Mouse (Mus musculus) gastrocnemius, adult 8-10 months (tissue): Measurements from ENCODE around the gene Procr. TPM values are rescaled to one million over a fixed set of nuclear protein-coding genes. Genes with fewer than 3 reads are reported as not detected.
A peak's percentile ranks its signal among the peaks of the same experiment; 100 is the strongest.

Experiments
- DNase-seq, 2 experiments: peaks; one replicate each; pipeline ENCODE4 v3.0.0; 2022; ENCODE audit warnings: low spot score in 2 of 2
- total RNA-seq, 4 experiments: library from RNA; stranded (reverse); gene quantifications; 2 replicates each; pipeline ENCODE4 v1.2.4; 2022

Procr gene
- total RNA-seq, 4 experiments from 2014 or later: 5.1 to 10.2 (median 7.5) TPM

DNA sequence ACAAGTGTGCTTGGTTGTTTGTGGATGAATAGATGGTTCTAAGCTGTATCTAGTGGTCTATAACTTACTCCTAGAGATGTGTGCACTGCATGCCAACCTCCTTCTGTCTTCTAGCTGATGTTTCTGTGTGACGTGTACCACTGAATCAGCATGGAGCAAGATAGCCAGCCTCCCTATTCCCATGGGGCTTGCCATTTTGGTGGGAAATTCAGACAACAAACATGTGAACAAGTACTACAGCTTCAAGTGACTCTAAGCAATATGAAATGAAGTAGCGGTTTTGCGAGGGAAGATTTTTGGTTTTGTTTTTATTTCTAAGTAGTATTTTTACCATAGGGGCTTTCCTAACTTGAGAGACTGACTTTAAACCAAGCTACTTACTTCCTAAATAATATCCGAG, 1.5 kb upstream of the Procr start:
- DNase-seq: no peak

GRCm38 (mm10) chr2:155755746-155756145, 4.8 kb downstream of the Procr start:
- peak in 1 of 2 experiments; percentile 33 for DNase-seq

- no peak for DNase-seq
Measured at GRCm38 (mm10) chr2:155756855-155757566, 6.1 kb downstream of the Procr start.

GRCm38 (mm10) chr2:155764679-155765418, 13.9 kb downstream of the Procr start:
- peak; percentile 19 for DNase-seq

GRCm38 (mm10) chr2:155773664-155774063, 22.7 kb downstream of the Procr start:
- DNase-seq: no peak

GRCm38 (mm10) chr2:155774261-155774926, 23.5 kb downstream of the Procr start:
- DNase-seq: no peak

DNA sequence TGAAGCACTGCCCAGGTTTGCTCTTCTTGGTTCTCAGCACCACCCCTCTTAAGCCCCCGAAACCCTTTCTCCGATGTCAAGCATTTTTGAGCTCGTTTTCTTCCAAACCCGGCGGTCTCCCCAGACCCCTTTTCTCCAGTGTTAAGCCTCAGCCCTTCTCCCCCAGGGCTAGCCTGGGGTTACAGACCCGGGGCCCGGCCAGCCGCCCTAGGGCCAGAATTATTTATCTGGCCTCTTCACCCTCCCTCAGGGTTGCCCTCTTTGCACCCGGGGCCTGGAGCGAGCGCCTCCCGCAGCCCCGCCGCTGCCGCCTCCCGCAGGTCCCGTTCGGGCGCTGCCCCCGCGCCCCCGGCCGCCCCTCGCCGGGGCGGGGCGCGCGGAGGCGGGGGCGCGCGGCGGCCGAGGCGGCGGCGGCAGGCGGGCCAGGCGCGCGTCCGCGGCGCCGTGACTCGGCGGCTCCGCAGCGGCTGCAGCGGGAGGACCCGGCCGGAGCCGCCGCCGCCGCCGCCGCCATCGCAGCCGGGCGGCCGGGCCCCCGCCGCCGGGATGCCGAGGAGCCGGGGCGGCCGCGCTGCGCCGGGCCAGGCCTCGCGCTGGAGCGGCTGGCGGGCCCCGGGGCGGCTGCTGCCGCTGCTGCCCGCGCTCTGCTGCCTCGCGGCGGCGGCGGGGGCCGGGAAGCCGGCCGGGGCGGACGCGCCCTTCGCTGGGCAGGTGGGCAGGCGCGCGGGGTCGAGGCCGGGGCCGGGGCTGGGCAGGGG, 24.2 kb downstream of the Procr start, which contains the start of gene Mmp24:
Gene Mmp24 (plus strand): TSS at position 416 of the 758 bp plus-strand sequence.
- no peak for DNase-seq

DNA sequence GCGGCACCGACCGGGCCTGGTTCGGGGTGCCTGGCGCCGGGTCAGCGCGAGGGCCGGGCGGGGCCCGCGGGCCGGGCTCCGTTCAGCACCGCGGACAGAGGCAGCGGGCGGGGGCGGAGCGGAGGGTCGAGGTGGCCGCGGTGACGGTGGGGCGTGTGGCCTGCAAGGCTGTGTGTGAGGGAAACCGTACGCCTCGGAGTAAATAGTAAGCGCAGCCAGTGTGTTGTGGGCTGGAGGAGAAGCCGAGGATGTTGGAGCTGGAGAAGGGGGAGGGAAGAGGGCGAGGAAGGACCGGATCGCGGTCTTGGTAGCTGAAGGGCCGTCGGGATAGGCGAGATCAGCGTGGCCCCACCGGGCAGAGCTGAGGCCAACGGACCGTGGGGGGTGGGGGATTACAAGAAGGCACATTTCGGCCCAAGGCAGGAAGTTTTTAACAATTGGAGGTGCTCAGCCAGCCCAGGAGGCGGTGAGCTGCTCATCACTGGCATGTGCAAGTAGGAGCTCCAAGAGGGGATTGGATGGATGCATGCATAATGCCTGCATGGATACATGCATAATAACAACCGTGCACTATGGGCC, 24.9 kb downstream of the Procr start:
- DNase-seq: peak in 1 of 2 experiments; percentile 17

- no peak for DNase-seq
Measured at GRCm38 (mm10) chr2:155776824-155777687, 26.1 kb downstream of the Procr start.

DNA sequence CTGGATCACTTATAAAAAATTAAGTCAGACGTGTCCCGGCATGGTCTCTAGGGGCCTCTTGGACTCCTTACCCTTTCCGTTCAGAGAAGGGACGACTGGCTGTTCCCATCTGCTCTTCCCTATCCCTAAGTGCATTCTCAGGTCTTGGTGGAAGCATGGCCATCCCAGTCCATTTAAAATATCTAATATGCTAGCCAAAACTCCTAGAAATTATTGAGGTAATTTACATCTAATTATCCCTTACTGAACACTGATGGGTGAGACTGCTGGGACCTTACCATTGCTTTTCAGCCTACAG, 26.7 kb downstream of the Procr start:
- no peak for DNase-seq

- no peak for DNase-seq
Measured at GRCm38 (mm10) chr2:155778004-155778403, 27.1 kb downstream of the Procr start.

- DNase-seq: no peak
Measured at GRCm38 (mm10) chr2:155779066-155779465, 28.1 kb downstream of the Procr start.

DNA sequence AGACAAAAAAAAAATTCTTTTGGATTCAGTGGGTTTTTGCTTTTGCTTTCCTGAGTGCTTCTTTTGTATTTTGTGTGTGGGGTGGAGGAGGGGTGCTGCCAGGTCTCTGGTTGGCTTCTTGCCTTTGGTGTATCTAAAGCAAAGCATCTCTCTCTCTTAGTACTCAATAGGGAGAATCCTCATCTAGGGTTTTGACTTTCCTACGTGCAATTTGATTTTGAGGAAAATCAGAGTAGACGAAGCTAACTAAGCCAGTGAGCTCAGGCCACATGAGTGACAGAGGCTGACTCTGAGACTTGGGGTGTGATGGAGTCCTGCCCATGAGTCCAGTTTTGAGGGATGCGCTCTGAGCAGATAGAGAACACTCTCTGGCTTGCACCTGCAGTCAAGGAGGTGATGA, 28.6 kb downstream of the Procr start:
- DNase-seq: no peak

GRCm38 (mm10) chr2:155784534-155784933, 33.6 kb downstream of the Procr start:
- no peak for DNase-seq

DNA sequence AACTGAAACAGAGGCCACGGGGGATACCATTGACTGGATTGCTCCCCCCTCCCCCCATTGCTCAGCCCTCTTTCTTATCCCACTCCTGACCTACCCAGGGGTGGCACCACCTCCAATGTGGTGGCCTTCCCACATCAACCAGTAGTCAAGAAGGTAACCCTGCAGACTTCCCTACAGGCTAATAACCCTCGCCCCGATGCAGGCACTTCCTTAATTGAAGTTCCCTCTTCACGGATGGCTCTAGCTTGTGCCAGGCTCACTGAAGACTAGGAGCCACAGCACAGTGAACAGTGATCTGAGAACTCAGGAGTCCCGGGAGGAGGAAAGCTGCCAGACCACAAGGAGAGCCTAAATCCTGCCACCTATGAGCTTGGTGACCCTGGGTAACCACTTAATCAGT, 36.0 kb downstream of the Procr start:
- DNase-seq: no peak

DNA sequence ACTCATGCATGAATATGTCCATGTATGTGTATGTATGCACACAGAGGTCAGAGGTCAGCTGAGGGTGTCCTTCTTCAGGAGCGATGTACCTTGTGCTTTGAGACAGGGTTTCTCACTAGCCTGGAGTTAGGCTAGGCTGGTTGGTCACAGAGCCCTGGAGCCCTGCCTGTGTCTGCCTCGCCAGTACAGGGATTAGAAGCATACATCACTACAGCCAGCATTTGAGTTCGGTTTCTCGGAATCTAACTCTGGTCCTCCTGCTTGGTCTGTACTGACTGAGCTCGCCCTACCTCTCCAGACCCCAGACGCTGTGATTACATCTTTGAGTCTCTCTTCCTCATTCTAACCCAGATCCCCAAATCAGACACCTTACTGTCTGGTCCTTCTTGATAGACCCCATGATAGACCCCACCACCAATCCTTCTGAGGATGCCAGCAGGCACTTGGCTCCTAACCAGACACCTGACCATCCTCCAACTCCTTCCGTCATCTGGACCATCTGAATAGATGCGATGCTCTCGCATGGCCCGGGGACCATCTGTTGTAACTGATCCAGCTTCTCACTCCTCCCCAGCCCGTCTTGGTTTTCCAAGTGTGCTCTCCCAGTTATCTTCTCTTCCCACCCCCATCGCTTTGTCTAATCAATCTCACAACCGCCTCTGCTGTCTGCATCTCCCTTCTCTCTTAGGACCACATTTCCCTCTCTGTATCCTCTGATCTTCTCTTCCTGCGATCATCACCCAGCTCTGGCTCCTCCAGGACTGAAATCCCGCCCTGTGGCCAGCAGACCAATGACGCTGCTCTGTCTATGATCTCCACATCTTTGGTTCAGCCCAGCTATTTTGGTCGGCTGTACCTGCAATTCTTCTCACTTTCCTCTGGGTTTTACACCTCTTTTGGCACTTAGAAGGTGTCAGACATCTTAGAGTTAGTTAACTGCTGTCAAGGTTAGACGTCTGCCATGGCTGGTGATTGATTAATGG, 37.3 kb downstream of the Procr start:
- no peak for DNase-seq

GRCm38 (mm10) chr2:155792899-155793298, 42.0 kb downstream of the Procr start:
- no peak for DNase-seq

DNA sequence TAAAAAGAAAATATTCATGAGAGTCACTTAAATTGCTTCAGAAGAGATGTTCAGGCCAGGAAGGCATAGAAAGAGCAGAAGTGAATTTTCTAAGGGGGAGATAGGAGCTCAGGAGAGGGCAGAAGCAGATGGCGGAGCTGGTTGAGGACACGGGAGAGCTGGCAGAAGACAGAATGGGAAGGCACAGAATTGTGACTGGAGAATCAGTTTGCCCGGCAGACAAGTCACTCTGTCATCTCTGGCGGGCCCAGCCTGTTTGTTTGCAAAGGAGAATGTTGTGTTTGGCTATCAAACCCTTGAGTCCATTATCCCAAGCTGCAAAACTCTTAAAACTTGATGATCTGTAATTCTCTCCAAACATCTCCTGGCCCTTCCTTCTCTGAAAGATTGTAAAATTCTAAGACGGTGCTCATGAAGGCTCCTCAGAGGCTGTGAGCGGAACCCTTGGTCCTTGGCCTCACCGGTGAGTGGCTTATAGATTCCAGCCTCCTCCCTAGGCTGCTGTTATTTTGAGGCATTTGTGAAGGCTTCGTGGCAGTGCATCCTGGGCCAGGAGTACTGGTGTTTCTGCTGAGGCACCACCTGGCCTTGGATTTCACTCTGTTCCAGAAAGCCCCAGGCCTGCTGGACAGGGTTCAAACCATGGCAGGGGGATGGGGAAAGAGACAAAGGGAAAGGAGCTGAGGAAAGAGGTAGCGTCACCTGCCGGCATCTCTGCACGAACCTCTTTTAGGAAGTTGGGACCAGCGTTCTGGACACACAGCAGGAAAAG, 43.9 kb downstream of the Procr start:
- no peak for DNase-seq
